12 mouse cellular contexts compared by ENCODE assay signal in genomic region chr12:33153131-33153530, GRCm38 (mm10).
"Had no signal": no experiment of that assay in that cellular context is flagged by ENCODE, and none has a peak within 500 bp of the region (broad histone marks: within the 10 kb centered on the region; RNA-seq: fewer than 3 reads in every experiment).

No protein-coding gene starts in this region.

- ATAC-seq: inflammation-experienced regulatory T-cells, adult 6 months; midbrain, embryonic 13.5 days had no signal

- H3K36me3 ChIP-seq: lung, embryonic 15.5 days had no signal

- H3K27ac ChIP-seq: layer of hippocampus, adult 2 months; limb, embryonic 12.5 days; lung, embryonic 15.5 days; macrophage; midbrain, embryonic 13.5 days had no signal

- H3K4me2 ChIP-seq: limb, embryonic 12.5 days; lung, embryonic 15.5 days; midbrain, embryonic 13.5 days had no signal

- DNase-seq: kidney, adult 18-20 months; kidney, postnatal 10 days; kidney, postnatal 4 days; lung, postnatal 14 days; right cerebral cortex, postnatal 14 days; thymus, postnatal 36 days had no signal

- H3K4me3 ChIP-seq: layer of hippocampus, adult 2 months; limb, embryonic 12.5 days; lung, embryonic 15.5 days; midbrain, embryonic 13.5 days had no signal

- H3K9me3 ChIP-seq: limb, embryonic 12.5 days; lung, embryonic 15.5 days; midbrain, embryonic 13.5 days had no signal

- H3K9ac ChIP-seq: limb, embryonic 12.5 days; lung, embryonic 15.5 days; midbrain, embryonic 13.5 days had no signal

- H3K27me3 ChIP-seq: limb, embryonic 12.5 days; lung, embryonic 15.5 days; midbrain, embryonic 13.5 days had no signal
